Mouse (Mus musculus): ENCODE measurements around the gene Atp2b1. TPM values are rescaled to one million over a fixed set of nuclear protein-coding genes. Genes with fewer than 3 reads are reported as not detected.
A peak's percentile ranks its signal among the peaks of the same experiment; 100 is the strongest.

Gene Atp2b1
- total RNA-seq, 2 experiments from 2014 or later: 28.5 to 31.2 TPM

GRCm38 (mm10) chr10:99016996-99017395 is 102.8 kb downstream of the Atp2b1 start:
- no peak for ATAC-seq (replicated peaks; ENCODE audit: poor library complexity)

- ATAC-seq (replicated peaks; ENCODE audit: poor library complexity): peak; percentile 72
Observed at GRCm38 (mm10) chr10:99027462-99027861, 113.3 kb downstream of the Atp2b1 start.

GRCm38 (mm10) chr10:99029844-99030243 is 115.6 kb downstream of the Atp2b1 start:
- no peak for ATAC-seq (replicated peaks; ENCODE audit: poor library complexity)

- ATAC-seq (replicated peaks; ENCODE audit: poor library complexity): no peak
Observed at GRCm38 (mm10) chr10:99033830-99034828, 119.9 kb downstream of the Atp2b1 start.

DNA sequence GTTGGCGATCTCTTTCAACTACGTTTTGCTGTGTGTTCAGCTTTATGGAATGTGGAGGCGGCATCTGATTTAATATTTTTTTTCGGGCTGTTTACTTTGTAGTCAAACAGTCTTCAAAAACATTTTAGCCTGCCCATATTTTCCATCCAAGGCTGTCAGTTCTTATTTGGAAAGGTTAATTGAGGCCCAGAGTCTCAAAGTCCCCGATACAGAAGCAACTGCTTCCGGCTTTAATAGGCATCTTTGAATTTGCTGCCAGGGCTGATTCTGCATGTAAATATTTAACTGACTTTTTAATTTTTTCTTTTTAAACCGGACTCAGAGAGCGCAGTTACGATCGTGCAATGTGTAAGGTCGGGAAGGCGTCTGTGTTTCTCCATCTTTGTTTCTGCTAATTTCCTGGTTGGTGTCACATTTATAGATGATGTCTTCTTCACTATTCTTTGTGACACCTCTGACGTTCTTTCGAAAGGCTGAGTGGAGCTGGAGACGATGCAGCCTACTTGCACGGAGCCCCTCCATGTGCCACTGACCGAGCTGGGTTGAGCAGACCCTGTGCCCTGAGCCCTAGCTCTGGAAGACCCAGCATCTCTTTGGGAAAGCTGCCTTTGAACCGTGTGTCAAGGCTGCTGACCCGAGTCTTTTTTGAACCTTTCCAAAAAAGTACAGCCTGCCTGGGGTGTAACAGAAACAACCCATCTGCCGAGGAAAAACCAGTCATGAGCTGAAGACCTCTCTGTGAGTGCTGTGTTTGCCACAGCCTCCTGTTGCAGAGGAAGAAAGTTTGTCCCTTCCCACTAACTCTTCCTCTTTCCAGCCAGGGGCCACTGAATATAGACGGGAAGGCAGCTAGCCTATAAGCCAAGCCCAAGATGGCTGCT is 123.2 kb downstream of the Atp2b1 start:
- ATAC-seq (replicated peaks; ENCODE audit: poor library complexity): no peak

DNA sequence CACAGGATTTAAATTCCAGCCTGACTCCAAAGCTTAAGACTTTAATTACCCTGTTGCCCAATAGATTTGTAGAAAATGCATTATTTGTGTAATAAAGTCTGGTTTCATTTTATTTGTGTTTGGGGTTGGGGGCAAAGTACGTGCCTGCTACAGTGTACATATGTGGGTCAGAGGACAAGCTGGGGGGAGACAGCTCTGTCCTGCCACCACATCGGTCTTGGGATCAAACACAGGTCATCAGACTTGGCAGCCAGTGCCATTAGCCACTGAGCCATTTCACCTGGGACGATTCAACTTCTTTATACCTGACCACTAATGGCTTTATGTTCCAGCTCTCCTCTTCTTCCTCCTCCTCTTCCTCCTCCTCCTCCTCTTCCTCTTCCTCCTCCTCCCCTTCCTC is 124.7 kb downstream of the Atp2b1 start:
- no peak for ATAC-seq (replicated peaks; ENCODE audit: poor library complexity)

DNA sequence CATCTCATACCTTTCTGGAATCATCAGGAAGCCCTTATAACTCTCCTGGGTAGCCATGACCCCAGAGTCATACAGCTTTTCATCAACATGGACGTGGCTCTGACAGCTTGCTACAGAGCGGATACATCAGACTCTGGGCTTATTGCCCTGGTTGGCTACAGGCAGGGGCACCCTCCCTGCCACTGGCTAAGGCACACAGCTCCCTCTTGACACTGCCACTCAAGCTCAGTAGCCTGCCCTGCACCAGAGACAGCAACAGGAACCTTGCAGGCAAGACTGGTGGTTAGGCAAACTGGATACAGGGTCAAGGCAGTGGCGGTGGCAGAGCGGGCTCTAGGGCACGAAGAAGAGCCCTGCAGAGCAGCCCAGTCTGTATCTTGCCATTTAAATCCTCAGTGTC is 126.0 kb downstream of the Atp2b1 start:
- no peak for ATAC-seq (replicated peaks; ENCODE audit: poor library complexity)

DNA sequence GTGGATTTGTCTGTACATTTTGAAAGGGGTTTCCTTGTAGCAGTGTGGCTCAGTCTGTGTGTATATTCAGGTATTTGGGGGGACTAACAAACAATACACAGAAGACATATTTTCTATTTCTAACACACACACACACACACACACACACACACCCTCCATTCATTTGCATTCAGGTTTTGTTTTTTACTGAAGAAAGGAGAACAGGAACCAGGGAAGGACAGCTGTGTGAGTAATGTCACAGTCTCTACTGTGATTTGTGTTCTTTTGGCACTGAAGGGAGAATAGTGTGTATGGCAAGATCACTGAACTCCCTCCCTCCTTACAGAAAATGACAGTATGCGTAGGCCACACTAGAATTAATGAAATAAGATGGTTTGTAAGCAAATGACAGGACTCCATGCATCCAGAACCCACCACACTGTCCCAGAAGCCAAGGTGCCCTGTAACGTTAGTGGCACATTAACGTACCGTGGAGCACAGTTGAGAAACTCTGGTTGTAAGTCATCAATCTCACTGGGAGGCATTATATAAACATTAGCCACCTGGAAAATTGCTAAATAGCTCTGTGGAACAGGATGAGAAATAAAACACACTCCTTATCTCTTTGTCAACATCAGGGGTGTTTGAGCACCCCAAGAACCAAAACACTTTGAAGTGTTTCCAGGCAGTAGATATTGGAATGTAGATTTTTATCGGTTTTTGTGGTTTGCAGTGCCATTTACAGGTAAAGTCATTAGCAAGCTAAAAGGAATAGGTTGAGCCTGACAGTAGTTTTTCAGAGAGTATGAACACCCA is 132.7 kb downstream of the Atp2b1 start:
- no peak for ATAC-seq (replicated peaks; ENCODE audit: poor library complexity)

DNA sequence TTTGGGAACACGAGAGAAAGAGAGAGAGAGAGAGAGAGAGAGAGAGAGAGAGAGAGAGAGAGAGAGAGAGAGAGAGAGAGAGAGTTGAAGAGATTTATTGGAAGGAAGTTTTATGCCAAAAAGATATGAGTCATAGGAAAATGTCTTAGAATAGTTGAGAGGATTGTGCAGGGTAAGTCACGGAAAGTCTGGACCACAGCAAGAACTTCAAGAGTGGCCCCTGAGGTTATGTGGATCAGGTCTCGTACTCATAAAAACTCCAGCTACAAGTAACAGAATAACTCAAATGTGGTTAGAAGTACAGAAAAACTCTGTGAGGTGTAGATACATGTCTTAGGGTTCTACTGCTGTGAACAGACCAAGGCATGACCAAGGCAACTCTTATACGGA is 133.3 kb downstream of the Atp2b1 start:
- no peak for ATAC-seq (replicated peaks; ENCODE audit: poor library complexity)

DNA sequence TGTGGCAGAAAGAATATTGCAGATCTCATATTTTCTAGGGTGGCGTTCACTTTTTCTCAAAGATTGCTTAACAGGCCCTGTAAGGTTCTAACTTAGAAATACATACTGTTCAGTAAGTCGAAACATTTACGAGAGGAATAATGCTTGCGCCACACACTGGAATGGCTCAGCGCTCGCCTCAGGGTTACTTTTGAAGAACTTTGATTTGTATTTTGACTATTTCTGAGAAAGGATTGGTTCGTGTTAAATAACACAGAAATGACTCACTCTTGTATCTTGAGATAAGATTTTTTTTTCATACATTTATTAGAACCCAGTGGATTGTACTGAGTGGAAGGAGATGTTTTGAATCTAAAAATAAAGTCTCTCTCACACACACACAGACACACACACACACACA is 135.9 kb downstream of the Atp2b1 start:
- ATAC-seq (replicated peaks; ENCODE audit: poor library complexity): no peak

GRCm38 (mm10) chr10:99053111-99053510 is 138.9 kb downstream of the Atp2b1 start:
- no peak for ATAC-seq (replicated peaks; ENCODE audit: poor library complexity)

- ATAC-seq (replicated peaks; ENCODE audit: poor library complexity): no peak
Observed at GRCm38 (mm10) chr10:99060588-99060987, 146.4 kb downstream of the Atp2b1 start.

- ATAC-seq (replicated peaks; ENCODE audit: poor library complexity): no peak
Observed at GRCm38 (mm10) chr10:99061418-99061817, 147.2 kb downstream of the Atp2b1 start.

DNA sequence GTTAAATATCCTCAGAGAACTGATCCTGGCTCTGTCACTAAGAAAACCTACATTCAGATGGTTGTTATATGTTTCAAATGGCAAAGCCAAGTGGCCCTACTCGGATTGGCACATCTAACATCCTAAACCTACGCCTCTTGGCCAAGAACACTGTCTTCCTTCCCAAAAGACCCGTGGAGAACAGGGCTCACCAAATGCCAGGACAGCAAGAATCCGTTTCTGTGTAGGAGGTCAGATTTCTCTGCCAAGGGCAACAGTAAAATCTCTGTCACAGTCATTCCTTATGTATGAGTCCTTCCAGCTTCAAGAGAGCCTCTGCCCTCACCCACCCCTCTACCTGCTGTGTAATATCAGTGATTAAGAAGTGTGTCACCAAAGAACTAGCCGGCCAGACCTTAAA is 148.3 kb downstream of the Atp2b1 start:
- no peak for ATAC-seq (replicated peaks; ENCODE audit: poor library complexity)

Other genes starting within 250 kb of the Atp2b1 start
- gene Poc1b, start 192.6 kb downstream of the Atp2b1 start, total RNA-seq (2015): 32.8 and 41.8 TPM in 2 replicates
- 10.6 and 12.0 TPM in 2 replicates for gene Poc1b, start 192.6 kb downstream of the Atp2b1 start, total RNA-seq (2017)
- gene Galnt4, start 193.8 kb downstream of the Atp2b1 start, total RNA-seq (2015): 8.5 and 10.8 TPM in 2 replicates
- gene Galnt4, start 193.8 kb downstream of the Atp2b1 start, total RNA-seq (2017): 9.9 and 11.8 TPM in 2 replicates
- not detected in 2 replicates for gene Phxr2, start 211.9 kb downstream of the Atp2b1 start, total RNA-seq (2015)
- not detected in 2 replicates for gene Phxr2, start 211.9 kb downstream of the Atp2b1 start, total RNA-seq (2017)